Mouse (Mus musculus) C2C12 (cell line): Measurements from ENCODE around the gene Pex7. TPM values are rescaled to one million over a fixed set of nuclear protein-coding genes. Genes with fewer than 3 reads are reported as not detected.

Experiments
- H3K27me3 ChIP-seq: one replicate; pipeline ENCODE4 v1.6.1; 2011; ENCODE audit not compliant: control insufficient read depth, insufficient read depth, insufficient read length
- H3K36me3 ChIP-seq: one replicate; pipeline ENCODE4 v1.6.1; 2011; ENCODE audit not compliant: control insufficient read depth, insufficient read depth
- H3K4me3 ChIP-seq: one replicate; pipeline ENCODE4 v1.5.1; 2011; ENCODE audit warnings: mild to moderate bottlenecking, control low read depth; ENCODE audit not compliant: poor library complexity, insufficient read depth, severe bottlenecking
- H3K79me2 ChIP-seq: one replicate; pipeline ENCODE4 v1.6.1; 2011; ENCODE audit not compliant: control insufficient read depth, insufficient read depth
- H3K79me3 ChIP-seq: one replicate; pipeline ENCODE4 v1.6.1; 2011; ENCODE audit warnings: low read depth, control low read depth
- H3ac ChIP-seq: one replicate; pipeline ENCODE3; 2011; ENCODE audit warnings: low read depth; ENCODE audit not compliant: control insufficient read depth, insufficient read length
- CEBPB ChIP-seq: IDR thresholded peaks from one replicate; pipeline ENCODE4 v1.6.1; 2011; ENCODE audit warnings: low read depth, mild to moderate bottlenecking, control low read depth, moderate library complexity
- CTCF ChIP-seq: IDR thresholded peaks from one replicate; pipeline ENCODE4 v1.5.1; 2011; ENCODE audit not compliant: control insufficient read depth, insufficient read depth, insufficient read length
- FOSL1 ChIP-seq: IDR thresholded peaks from one replicate; pipeline ENCODE4 v1.8.0; 2011; ENCODE audit warnings: mild to moderate bottlenecking, low read length; ENCODE audit not compliant: poor library complexity, insufficient read depth, severe bottlenecking
- MAX ChIP-seq: IDR thresholded peaks from one replicate; pipeline ENCODE4 v1.6.1; 2011; ENCODE audit warnings: mild to moderate bottlenecking, control low read depth
- MYOD1 ChIP-seq: IDR thresholded peaks from one replicate; pipeline ENCODE4 v1.6.1; 2011; ENCODE audit warnings: low read depth; ENCODE audit not compliant: control insufficient read depth, insufficient read length
- MYOG ChIP-seq: IDR thresholded peaks from one replicate; pipeline ENCODE4 v1.6.1; 2011; ENCODE audit not compliant: control insufficient read depth, insufficient read length; ENCODE audit errors: extremely low read depth
- USF1 ChIP-seq: IDR thresholded peaks from one replicate; pipeline ENCODE4 v1.6.1; 2011; ENCODE audit warnings: low read depth, mild to moderate bottlenecking, control low read depth, moderate library complexity
- polyA plus RNA-seq: library from polyadenylated mRNA; unstranded; fragments of >200 nt; fragmentation: generic; extraction: Trizol; gene quantifications from one replicate; pipeline ENCODE4 v1.2.1, GENCODE M21; 2012; ENCODE audit warnings: missing spikeins

Gene Pex7
- polyA plus RNA-seq, 1 experiment, result 5.0 TPM

GRCm38 (mm10) chr10:19879161-19879560 lies 28.3 kb downstream of the Pex7 start:
- H3K79me2 ChIP-seq, result no peaks in the 10 kb centered on the region
- no peaks in the 10 kb centered on the region for H3K36me3 ChIP-seq
- TF ChIP-seq MYOD1 (no peak), MAX (no peak), MYOG (no peak), FOSL1 (no peak), CEBPB (no peak), CTCF (no peak), USF1 (no peak)
- H3K4me3 ChIP-seq, result no peak overlapping the region
- no peak overlapping the region for H3ac ChIP-seq
- no peaks in the 10 kb centered on the region for H3K27me3 ChIP-seq
- no peaks in the 10 kb centered on the region for H3K79me3 ChIP-seq

- no peaks in the 10 kb centered on the region for H3K79me2 ChIP-seq
- no peaks in the 10 kb centered on the region for H3K27me3 ChIP-seq
- no peak overlapping the region for H3ac ChIP-seq
- no peak overlapping the region for H3K4me3 ChIP-seq
- no peak for TF ChIP-seq MAX
- no peak for TF ChIP-seq FOSL1
- no peak for TF ChIP-seq CTCF
- no peak for TF ChIP-seq MYOG
- no peak for TF ChIP-seq MYOD1
- no peak for TF ChIP-seq USF1
- no peak for TF ChIP-seq CEBPB
- H3K79me3 ChIP-seq, result no peaks in the 10 kb centered on the region
- H3K36me3 ChIP-seq, result no peaks in the 10 kb centered on the region
These were observed 29.8 kb downstream of the Pex7 start for GRCm38 (mm10) chr10:19877679-19878078.

- TF ChIP-seq FOSL1, result no peak
- no peak for TF ChIP-seq MYOG
- Histone ChIP-seq H3K36me3 (no peaks in the 10 kb centered on the region), H3K27me3 (no peaks in the 10 kb centered on the region), H3K79me3 (no peaks in the 10 kb centered on the region), H3K79me2 (no peaks in the 10 kb centered on the region), H3ac (no peak overlapping the region), H3K4me3 (no peak overlapping the region)
These were observed 30.2 kb downstream of the Pex7 start for GRCm38 (mm10) chr10:19877257-19877656.

GRCm38 (mm10) chr10:19876669-19877068 lies 30.8 kb downstream of the Pex7 start:
- Histone ChIP-seq H3ac (no peak overlapping the region), H3K79me2 (no peaks in the 10 kb centered on the region), H3K4me3 (no peak overlapping the region), H3K79me3 (no peaks in the 10 kb centered on the region), H3K36me3 (no peaks in the 10 kb centered on the region), H3K27me3 (no peaks in the 10 kb centered on the region)
- TF ChIP-seq USF1, result no peak
- TF ChIP-seq MAX, result no peak
- no peak for TF ChIP-seq CTCF
- TF ChIP-seq CEBPB, result no peak
- TF ChIP-seq FOSL1, result no peak
- TF ChIP-seq MYOD1, result no peak
- TF ChIP-seq MYOG, result no peak

GRCm38 (mm10) chr10:19875346-19875745 lies 32.1 kb downstream of the Pex7 start:
- Histone ChIP-seq H3K36me3 (no peaks in the 10 kb centered on the region), H3K4me3 (no peak overlapping the region), H3ac (no peak overlapping the region), H3K79me3 (no peaks in the 10 kb centered on the region), H3K27me3 (no peaks in the 10 kb centered on the region), H3K79me2 (no peaks in the 10 kb centered on the region)
- TF ChIP-seq CTCF, result no peak
- TF ChIP-seq MAX, result no peak
- no peak for TF ChIP-seq USF1
- TF ChIP-seq MYOG, result no peak
- TF ChIP-seq MYOD1, result no peak
- no peak for TF ChIP-seq CEBPB
- TF ChIP-seq FOSL1, result no peak

GRCm38 (mm10) chr10:19855597-19856306 lies 51.7 kb downstream of the Pex7 start:
- no peak overlapping the region for H3ac ChIP-seq

More at GRCm38 (mm10) chr10:19855597-19856306, 51.7 kb downstream of the Pex7 start:
- Histone ChIP-seq H3K79me3 (no peaks in the 10 kb centered on the region), H3K36me3 (no peaks in the 10 kb centered on the region), H3K4me3 (no peak overlapping the region), H3K79me2 (no peaks in the 10 kb centered on the region), H3K27me3 (peaks cover 19% of the 10 kb centered on the region)
- TF ChIP-seq MAX (no peak), CTCF (no peak), MYOG (no peak), FOSL1 (no peak), USF1 (no peak), MYOD1 (no peak), CEBPB (no peak)
